ENCODE assay signal across 17 mouse cellular contexts in the genomic region with DNA sequence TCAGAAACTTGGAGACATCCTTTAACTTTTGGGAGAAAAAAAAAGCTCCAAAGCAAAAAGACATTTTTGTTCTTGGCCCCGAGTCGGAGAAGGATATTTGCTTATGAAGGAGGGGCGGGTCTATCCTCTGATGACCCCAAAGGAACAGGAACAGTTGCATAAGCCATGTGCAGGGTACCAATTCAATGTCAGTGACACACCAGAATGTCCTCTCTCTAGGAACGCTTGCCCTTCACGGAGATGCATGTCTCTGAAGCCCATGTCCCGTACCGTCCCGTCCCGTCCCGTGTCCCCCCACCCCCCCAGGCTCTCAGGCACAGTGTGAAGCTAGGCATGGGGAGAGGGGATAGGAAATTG. TPM values are rescaled to one million over a fixed set of nuclear protein-coding genes. Genes with fewer than 3 reads are reported as not detected.
DNase-seq lines count a peak whose midpoint lies in the region; ATAC-seq and TF ChIP-seq lines count a peak whose summit lies in the region.
"Had no signal": no experiment of that assay in that cellular context is flagged by ENCODE, and none has a peak within 500 bp of the region (broad histone marks: within the 10 kb centered on the region; RNA-seq: fewer than 3 reads in every experiment).

No protein-coding gene starts in this region.

- peak; percentile 42; the same call in 1 of the 2 replicates for ATAC-seq in forebrain, embryonic 11.5 days (replicated peaks; ENCODE audit: low FRiP score)
- no peak for ATAC-seq in forebrain, embryonic 13.5 days
- ATAC-seq in kidney, embryonic 14.5 days (ENCODE audit: low FRiP score, low TSS enrichment) = no peak
- ATAC-seq: forebrain, embryonic 15.5 days; inflammation-experienced regulatory T-cells, adult 6 months had no signal

- H3K4me2 ChIP-seq in forebrain, embryonic 11.5 days (ENCODE audit: low read depth, low read length, severe bottlenecking) = no peak overlapping the region
- no peak overlapping the region for H3K4me2 ChIP-seq in forebrain, embryonic 13.5 days
- no peak overlapping the region for H3K4me2 ChIP-seq in kidney, embryonic 14.5 days (replicated peaks; ENCODE audit: low read depth, low read length)
- H3K4me2 ChIP-seq: forebrain, embryonic 15.5 days; neural tube, embryonic 13.5 days had no signal

- WGBS in forebrain, embryonic 11.5 days = 73% methylated on average over 10 of the region's 10 CpGs
- 79% methylated on average over 10 of the region's 10 CpGs for WGBS in forebrain, embryonic 13.5 days
- 68% methylated on average over 10 of the region's 10 CpGs for WGBS in kidney, adult 2 months
- WGBS in kidney, embryonic 14.5 days = 87% methylated on average over 10 of the region's 10 CpGs
- WGBS in embryonic facial prominence, embryonic 10.5 days = 65% methylated on average over 10 of the region's 10 CpGs

- no peak for TF ChIP-seq CTCF in kidney, adult 2 months (conservative IDR thresholded peaks at IDR 0.05; ENCODE audit: insufficient read depth, insufficient read length, low read depth, low read length)

- no peaks in the 10 kb centered on the region for H3K27me3 ChIP-seq in forebrain, embryonic 11.5 days (ENCODE audit: control insufficient read depth, insufficient read depth, low read length)
- H3K27me3 ChIP-seq in forebrain, embryonic 13.5 days = no peaks in the 10 kb centered on the region
- no peaks in the 10 kb centered on the region for H3K27me3 ChIP-seq in kidney, adult 2 months (replicated peaks; ENCODE audit: control insufficient read depth, insufficient read depth, low read length)
- no peaks in the 10 kb centered on the region for H3K27me3 ChIP-seq in kidney, embryonic 14.5 days (ENCODE audit: control insufficient read depth, insufficient read depth, low read length)
- H3K27me3 ChIP-seq in embryonic facial prominence, embryonic 10.5 days (replicated peaks; ENCODE audit: low read depth, poor library complexity, severe bottlenecking) = no peaks in the 10 kb centered on the region
- H3K27me3 ChIP-seq: forebrain, embryonic 15.5 days; neural tube, embryonic 13.5 days had no signal

- no peaks in the 10 kb centered on the region for H3K4me1 ChIP-seq in forebrain, embryonic 11.5 days (replicated peaks; ENCODE audit: control insufficient read depth, insufficient read depth, low read length)
- H3K4me1 ChIP-seq in forebrain, embryonic 13.5 days = no peaks in the 10 kb centered on the region
- H3K4me1 ChIP-seq in kidney, adult 2 months (ENCODE audit: control insufficient read depth, insufficient read depth, low read length) = 0 out of 2 replicates have a peak, but pooled peaks cover 5% of the 10 kb centered on the region
- no peaks in the 10 kb centered on the region for H3K4me1 ChIP-seq in kidney, embryonic 14.5 days (ENCODE audit: control insufficient read depth, insufficient read depth, low read length)
- peaks cover 15% of the 10 kb centered on the region for H3K4me1 ChIP-seq in embryonic facial prominence, embryonic 10.5 days

- DNase-seq in forebrain, embryonic 11.5 days (ENCODE audit: low spot score) = no peak
- peak; percentile 59 for DNase-seq in kidney, adult 2 months
- no peak for DNase-seq in embryonic facial prominence, embryonic 10.5 days (ENCODE audit: low spot score)
- DNase-seq in lung, postnatal 14 days = peak; percentile 40
- DNase-seq in thymus, postnatal 36 days = no peak
- DNase-seq in MN1 (ENCODE audit: low spot score) = no peak
- DNase-seq: cerebellum, adult 8-10 months; layer of hippocampus, adult 9-11 months; midbrain, embryonic 14.5 days; thymus, adult 18-20 months had no signal

- no peak overlapping the region for H3K27ac ChIP-seq in forebrain, embryonic 11.5 days (ENCODE audit: low read depth, low read length)
- no peak overlapping the region for H3K27ac ChIP-seq in forebrain, embryonic 13.5 days
- peak overlapping the region; percentile 73 for H3K27ac ChIP-seq in kidney, adult 2 months (ENCODE audit: insufficient read depth, low read depth, low read length)
- no peak overlapping the region for H3K27ac ChIP-seq in kidney, embryonic 14.5 days (ENCODE audit: low read depth, low read length)
- H3K27ac ChIP-seq in embryonic facial prominence, embryonic 10.5 days (replicated peaks) = 0 out of 2 replicates have a peak overlapping the region, but pooled peaks have one; percentile 30
- H3K27ac ChIP-seq: forebrain, embryonic 15.5 days; neural tube, embryonic 13.5 days had no signal

- no peak overlapping the region for H3K4me3 ChIP-seq in forebrain, embryonic 11.5 days (ENCODE audit: low read depth, low read length)
- H3K4me3 ChIP-seq in forebrain, embryonic 13.5 days = no peak overlapping the region
- no peak overlapping the region for H3K4me3 ChIP-seq in kidney, adult 2 months (ENCODE audit: insufficient read depth, low read depth, low read length)
- no peak overlapping the region for H3K4me3 ChIP-seq in kidney, embryonic 14.5 days (ENCODE audit: low read length)
- no peak overlapping the region for H3K4me3 ChIP-seq in embryonic facial prominence, embryonic 10.5 days
- H3K4me3 ChIP-seq: forebrain, embryonic 15.5 days; neural tube, embryonic 13.5 days had no signal

- H3K36me3 ChIP-seq in forebrain, embryonic 11.5 days (ENCODE audit: control insufficient read depth, insufficient read depth, low read length) = no peaks in the 10 kb centered on the region
- H3K36me3 ChIP-seq in forebrain, embryonic 13.5 days (ENCODE audit: poor library complexity, severe bottlenecking) = no peaks in the 10 kb centered on the region
- H3K36me3 ChIP-seq in kidney, adult 2 months (ENCODE audit: control insufficient read depth, insufficient read depth, low read length) = no peaks in the 10 kb centered on the region
- H3K36me3 ChIP-seq in kidney, embryonic 14.5 days (ENCODE audit: control insufficient read depth, insufficient read depth, low read length) = no peaks in the 10 kb centered on the region
- H3K36me3 ChIP-seq in embryonic facial prominence, embryonic 10.5 days (replicated peaks) = no peaks in the 10 kb centered on the region
- H3K36me3 ChIP-seq: forebrain, embryonic 15.5 days; neural tube, embryonic 13.5 days had no signal

- H3K9ac ChIP-seq in forebrain, embryonic 11.5 days (ENCODE audit: low read length) = no peak overlapping the region
- no peak overlapping the region for H3K9ac ChIP-seq in forebrain, embryonic 13.5 days
- H3K9ac ChIP-seq in kidney, embryonic 14.5 days (ENCODE audit: low read depth, low read length) = no peak overlapping the region
- H3K9ac ChIP-seq: forebrain, embryonic 15.5 days; neural tube, embryonic 13.5 days had no signal

- no peak for TF ChIP-seq POLR2A in kidney, adult 2 months (IDR thresholded peaks at IDR 0.05; ENCODE audit: low read depth, low read length)

- no peaks in the 10 kb centered on the region for H3K9me3 ChIP-seq in forebrain, embryonic 11.5 days (ENCODE audit: control insufficient read depth, low read length)
- H3K9me3 ChIP-seq in forebrain, embryonic 13.5 days (replicated peaks) = no peaks in the 10 kb centered on the region
- no peaks in the 10 kb centered on the region for H3K9me3 ChIP-seq in kidney, embryonic 14.5 days (ENCODE audit: control insufficient read depth, low read length)
- H3K9me3 ChIP-seq in embryonic facial prominence, embryonic 10.5 days = no peaks in the 10 kb centered on the region
- H3K9me3 ChIP-seq: forebrain, embryonic 15.5 days; neural tube, embryonic 13.5 days had no signal

RNA-seq across cellular contexts. Expression of gene Erp27, which starts 15.1 kb away (rescaled TPM):
- not detected in 2 replicates for polyA plus RNA-seq in forebrain, embryonic 11.5 days (2014; fragmentation: Nextera tagmentation; extraction: Ambion mirVana)
- polyA plus RNA-seq in forebrain, embryonic 13.5 days (2015; fragmentation: Nextera tagmentation; extraction: Ambion mirVana) = 0.22 TPM in 1 of 2 replicates, not detected in the other
- polyA plus RNA-seq in kidney, adult 2 months (2012; rRNA removed) = 0.15 TPM in 1 of 2 replicates, not detected in the other
- 0.22 and 0.31 TPM in 2 replicates for polyA plus RNA-seq in kidney, embryonic 14.5 days (2014; fragmentation: Nextera tagmentation; extraction: Ambion mirVana)
- 0.29 TPM in 1 of 2 replicates, not detected in the other for polyA plus RNA-seq in embryonic facial prominence, embryonic 10.5 days (2016; fragmentation: Nextera tagmentation; extraction: Ambion mirVana)
- polyA plus RNA-seq: midbrain, embryonic 14.5 days; neural tube, embryonic 13.5 days had no signal

RNA-seq across cellular contexts. Expression of gene Pde6h, which starts 16.7 kb away (rescaled TPM):
- polyA plus RNA-seq in forebrain, embryonic 11.5 days (2014; fragmentation: Nextera tagmentation; extraction: Ambion mirVana) = not detected in 2 replicates
- 0.03 TPM in 1 of 2 replicates, not detected in the other for polyA plus RNA-seq in forebrain, embryonic 13.5 days (2015; fragmentation: Nextera tagmentation; extraction: Ambion mirVana)
- 0.58 and 0.64 TPM in 2 replicates for polyA plus RNA-seq in kidney, adult 2 months (2012; rRNA removed)
- polyA plus RNA-seq in kidney, embryonic 14.5 days (2014; fragmentation: Nextera tagmentation; extraction: Ambion mirVana) = 0.11 and 0.81 TPM in 2 replicates
- not detected in 2 replicates for polyA plus RNA-seq in embryonic facial prominence, embryonic 10.5 days (2016; fragmentation: Nextera tagmentation; extraction: Ambion mirVana)
- polyA plus RNA-seq: forebrain, embryonic 15.5 days; heart, embryonic 14.5 days; inflammation-experienced regulatory T-cells, adult 6 months; liver, embryonic 16.5 days; midbrain, embryonic 14.5 days; neural tube, embryonic 13.5 days had no signal

RNA-seq across cellular contexts. Expression of gene Mgp, which starts 31.3 kb away (rescaled TPM):
- 1.9 and 2.2 TPM in 2 replicates for polyA plus RNA-seq in forebrain, embryonic 11.5 days (2014; fragmentation: Nextera tagmentation; extraction: Ambion mirVana)
- polyA plus RNA-seq in forebrain, embryonic 13.5 days (2015; fragmentation: Nextera tagmentation; extraction: Ambion mirVana) = 3.0 and 3.3 TPM in 2 replicates
- polyA plus RNA-seq in kidney, adult 2 months (2012; rRNA removed) = 725 and 868 TPM in 2 replicates
- polyA plus RNA-seq in kidney, embryonic 14.5 days (2014; fragmentation: Nextera tagmentation; extraction: Ambion mirVana) = 168 and 215 TPM in 2 replicates
- 3.5 and 4.2 TPM in 2 replicates for polyA plus RNA-seq in embryonic facial prominence, embryonic 10.5 days (2016; fragmentation: Nextera tagmentation; extraction: Ambion mirVana)
- polyA plus RNA-seq: inflammation-experienced regulatory T-cells, adult 6 months had no signal

RNA-seq across cellular contexts. Expression of gene Arhgdib, which starts 34.8 kb away (rescaled TPM):
- polyA plus RNA-seq in forebrain, embryonic 11.5 days (2014; fragmentation: Nextera tagmentation; extraction: Ambion mirVana) = 21.3 and 25.2 TPM in 2 replicates
- 11.0 and 11.5 TPM in 2 replicates for polyA plus RNA-seq in forebrain, embryonic 13.5 days (2015; fragmentation: Nextera tagmentation; extraction: Ambion mirVana)
- 49.0 and 77.4 TPM in 2 replicates for polyA plus RNA-seq in kidney, adult 2 months (2012; rRNA removed)
- 60.4 and 65.6 TPM in 2 replicates for polyA plus RNA-seq in kidney, embryonic 14.5 days (2014; fragmentation: Nextera tagmentation; extraction: Ambion mirVana)
- polyA plus RNA-seq in embryonic facial prominence, embryonic 10.5 days (2016; fragmentation: Nextera tagmentation; extraction: Ambion mirVana) = 32.1 and 39.3 TPM in 2 replicates

RNA-seq across cellular contexts. Expression of gene Art4, which starts 49.4 kb away (rescaled TPM):
- polyA plus RNA-seq in forebrain, embryonic 11.5 days (2014; fragmentation: Nextera tagmentation; extraction: Ambion mirVana) = 0.61 and 0.99 TPM in 2 replicates
- polyA plus RNA-seq in forebrain, embryonic 13.5 days (2015; fragmentation: Nextera tagmentation; extraction: Ambion mirVana) = 0.08 TPM in 1 of 2 replicates, not detected in the other
- 4.9 TPM in 2 replicates for polyA plus RNA-seq in kidney, adult 2 months (2012; rRNA removed)
- polyA plus RNA-seq in kidney, embryonic 14.5 days (2014; fragmentation: Nextera tagmentation; extraction: Ambion mirVana) = 1.7 and 2.2 TPM in 2 replicates
- polyA plus RNA-seq in embryonic facial prominence, embryonic 10.5 days (2016; fragmentation: Nextera tagmentation; extraction: Ambion mirVana) = 2.2 and 2.6 TPM in 2 replicates
- polyA plus RNA-seq: midbrain, embryonic 14.5 days had no signal

Comparison
In these comparisons a context has a peak if more than half of its experiments do, and no peak if none do; other contexts are left out.
1. H3K27ac ChIP-seq: peak in kidney, adult 2 months (single experiment) and embryonic facial prominence, embryonic 10.5 days (single experiment); none in forebrain, embryonic 11.5 days (single experiment), forebrain, embryonic 13.5 days (single experiment) and kidney, embryonic 14.5 days (single experiment).
2. DNase-seq: peak in kidney, adult 2 months (single experiment) and lung, postnatal 14 days (single experiment); none in forebrain, embryonic 11.5 days (single experiment), embryonic facial prominence, embryonic 10.5 days (single experiment), thymus, postnatal 36 days (0 of 2) and MN1 (single experiment).
3. RNA of gene Mgp, which starts 31.3 kb away (polyA plus RNA-seq): 725 to 868 TPM in kidney, adult 2 months and 168 to 215 TPM in kidney, embryonic 14.5 days; 3.5 to 4.2 TPM in embryonic facial prominence, embryonic 10.5 days, 3.0 to 3.3 TPM in forebrain, embryonic 13.5 days and 1.9 to 2.2 TPM in forebrain, embryonic 11.5 days; every median in the first group is over 10 times any median in the second.